Mouse (Mus musculus): ENCODE data around the gene Tefm.
"Not testable (repeated sequence)": the region's sequence is repeated elsewhere in the genome, so short reads cannot be mapped to it uniquely, and the experiment has no call there.

The Tefm gene

GRCm38 (mm10) chr11:80141825-80142521 is at the start of gene Tefm:
TSS of gene Tefm (minus strand) at chr11:80142175.
- peak; percentile 51 to 73 for DNase-seq

DNA sequence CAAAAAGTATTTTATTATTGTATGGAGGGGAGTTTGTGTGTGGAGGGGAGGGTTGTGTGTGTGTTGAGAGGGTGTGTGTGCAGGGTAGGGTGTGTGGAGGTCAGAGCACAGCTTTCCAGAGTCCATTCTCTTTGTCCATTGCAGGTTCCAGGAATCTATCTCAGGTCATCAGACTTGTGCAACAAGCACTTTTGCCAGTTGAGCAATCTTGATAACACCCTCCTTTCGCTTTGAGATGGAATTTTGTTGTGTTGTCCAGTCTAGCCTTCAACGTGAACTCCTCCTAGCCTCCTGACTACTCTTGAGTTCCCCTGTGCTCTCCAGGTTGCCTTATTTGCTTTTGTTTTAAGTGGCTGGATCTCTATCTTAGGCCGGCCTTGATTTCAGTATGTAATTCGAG is 48.3 kb upstream of the Tefm start:
- DNase-seq = no peak

- DNase-seq = not testable (repeated sequence)
Measured at GRCm38 (mm10) chr11:80185441-80185976, 43.5 kb upstream of the Tefm start.

- DNase-seq = no peak
Measured at GRCm38 (mm10) chr11:80184531-80185071, 42.6 kb upstream of the Tefm start.

DNA sequence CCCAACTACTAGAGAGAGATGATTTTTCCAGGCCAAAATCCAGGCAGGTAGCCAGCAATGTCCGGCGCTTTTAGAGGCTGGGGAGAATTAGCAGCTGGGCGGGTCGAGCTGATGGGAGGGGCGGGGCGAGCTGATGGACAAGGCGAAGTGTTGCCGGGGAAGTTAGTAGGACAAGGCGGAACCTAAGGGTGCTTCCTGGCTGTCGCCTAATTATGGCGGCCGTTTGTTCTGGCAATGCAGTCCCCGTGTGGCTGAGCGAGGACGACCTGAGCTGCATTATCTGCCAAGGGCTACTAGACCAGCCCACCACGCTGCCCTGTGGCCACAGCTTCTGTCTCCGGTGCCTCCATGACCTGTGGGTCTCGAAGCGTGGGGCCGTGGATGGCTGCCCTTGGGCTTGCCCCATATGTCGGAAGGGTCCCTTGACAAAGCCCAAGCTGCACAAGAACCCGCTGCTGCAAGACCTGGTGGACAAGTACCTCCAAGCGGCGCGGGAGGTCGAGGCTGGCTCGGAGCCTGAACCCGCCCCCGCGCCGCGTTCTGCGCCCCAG is 41.8 kb upstream of the Tefm start, which contains the start of gene Rnf135:
Rnf135 (plus strand) TSS at position 147 of the 551 bp plus-strand sequence.
- peak; percentile 80 to 86 for DNase-seq

DNA sequence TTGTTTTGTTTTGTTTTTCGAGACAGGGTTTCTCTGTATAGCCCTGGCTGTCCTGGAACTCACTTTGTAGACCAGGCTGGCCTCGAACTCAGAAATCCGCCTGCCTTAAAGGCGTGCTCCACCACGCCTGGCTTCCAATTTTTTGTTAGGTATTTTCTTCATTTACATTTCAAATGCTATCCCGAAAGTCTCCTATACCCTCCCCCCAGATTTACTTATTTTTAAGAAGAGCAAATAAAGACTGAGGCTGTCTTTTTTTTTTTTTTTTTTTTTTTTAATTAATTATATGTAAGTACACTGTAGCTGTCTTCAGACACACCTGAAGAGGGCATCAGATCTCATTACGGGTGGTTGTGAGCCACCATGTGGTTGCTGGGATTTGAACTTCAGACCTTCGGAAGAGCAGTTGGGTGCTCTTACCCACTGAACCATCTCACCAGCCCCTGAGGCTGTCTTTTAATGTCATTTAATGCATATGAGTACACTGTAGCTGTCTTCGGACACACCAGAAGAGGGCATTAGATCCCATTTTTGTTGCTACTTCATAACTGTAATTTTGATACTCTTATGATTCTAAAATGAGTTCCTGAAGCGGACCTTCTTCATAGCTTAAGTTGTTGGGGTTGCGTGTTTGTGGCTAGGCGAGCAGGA is 41.2 kb upstream of the Tefm start:
- DNase-seq = not testable (repeated sequence)

DNA sequence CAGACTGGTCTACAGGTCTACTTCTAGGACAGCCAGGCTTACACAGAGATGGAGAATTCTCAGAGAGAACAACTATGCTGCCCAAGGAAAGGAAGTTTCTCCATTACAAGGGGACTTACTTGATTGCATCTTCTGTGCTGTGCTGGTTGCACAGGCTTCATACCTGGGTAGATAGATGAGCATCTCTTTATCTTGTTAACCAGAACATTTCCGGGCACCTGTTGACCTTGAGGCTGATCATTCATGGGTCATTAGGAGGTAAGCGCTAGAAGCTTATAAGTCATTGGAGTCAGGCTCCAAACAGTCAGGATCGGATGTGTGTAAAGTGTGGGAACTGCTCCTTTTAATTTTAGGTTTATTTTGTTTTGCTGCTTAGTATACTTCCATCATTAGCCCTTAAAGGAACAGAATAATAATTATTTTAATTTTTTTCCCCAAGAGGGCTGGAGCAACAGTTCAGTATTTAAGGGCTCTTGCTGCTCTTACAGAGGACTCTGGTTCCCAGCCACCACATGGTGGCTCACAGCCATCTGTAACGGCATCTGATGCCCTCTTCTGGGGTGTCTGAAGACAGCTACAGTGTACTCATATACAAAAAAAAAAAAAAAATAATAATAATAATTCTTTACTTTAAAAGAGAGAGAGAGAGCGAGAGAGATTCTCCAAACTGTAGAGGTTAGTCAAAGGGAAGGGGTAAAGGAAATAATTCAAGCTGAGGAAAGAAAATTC is 39.2 kb upstream of the Tefm start:
- no peak for DNase-seq

DNA sequence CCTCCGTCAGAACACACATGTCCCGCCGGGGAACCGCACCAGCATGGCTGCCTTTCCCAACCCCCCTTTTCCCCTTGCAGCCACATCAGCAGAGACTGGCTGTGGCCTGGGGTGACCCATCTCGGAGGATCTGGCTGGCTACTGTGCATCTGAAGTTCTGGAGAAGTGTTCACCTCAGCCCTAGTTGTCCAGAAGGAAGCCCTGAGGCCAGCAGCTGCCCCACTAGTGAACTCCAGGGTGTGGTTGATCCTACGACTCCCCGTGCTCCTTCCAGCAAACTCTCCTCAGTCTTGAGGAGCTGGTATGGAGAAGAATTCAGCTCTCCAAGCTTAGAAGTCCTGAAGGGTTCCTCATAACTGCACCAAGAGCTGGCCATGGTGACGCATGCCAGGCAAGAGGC is 36.3 kb upstream of the Tefm start:
- no peak for DNase-seq

- no peak for DNase-seq
Measured at GRCm38 (mm10) chr11:80176911-80177895, 35.2 kb upstream of the Tefm start.

GRCm38 (mm10) chr11:80173963-80174670 is 32.1 kb upstream of the Tefm start:
- DNase-seq = no peak

DNA sequence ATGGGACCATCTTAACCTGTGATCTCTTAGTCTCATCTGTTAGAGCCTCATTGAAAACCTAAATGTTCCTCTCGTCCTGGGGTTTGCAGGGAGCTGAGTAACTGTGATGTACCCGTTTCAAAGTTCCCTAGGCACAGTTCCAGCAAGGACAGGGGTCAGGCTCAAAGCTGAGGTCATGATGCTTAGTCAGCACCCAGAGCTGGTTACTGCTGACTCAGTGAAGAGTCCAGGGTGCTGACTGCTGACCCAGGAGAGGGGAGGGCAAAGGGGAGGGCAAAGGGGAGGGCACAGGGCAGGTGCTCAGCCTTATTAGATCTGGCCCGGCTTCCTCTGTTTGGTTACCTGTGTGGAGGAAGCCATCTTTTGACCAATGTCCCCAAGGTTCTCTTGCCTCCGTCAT is 29.9 kb upstream of the Tefm start:
- DNase-seq = no peak

DNA sequence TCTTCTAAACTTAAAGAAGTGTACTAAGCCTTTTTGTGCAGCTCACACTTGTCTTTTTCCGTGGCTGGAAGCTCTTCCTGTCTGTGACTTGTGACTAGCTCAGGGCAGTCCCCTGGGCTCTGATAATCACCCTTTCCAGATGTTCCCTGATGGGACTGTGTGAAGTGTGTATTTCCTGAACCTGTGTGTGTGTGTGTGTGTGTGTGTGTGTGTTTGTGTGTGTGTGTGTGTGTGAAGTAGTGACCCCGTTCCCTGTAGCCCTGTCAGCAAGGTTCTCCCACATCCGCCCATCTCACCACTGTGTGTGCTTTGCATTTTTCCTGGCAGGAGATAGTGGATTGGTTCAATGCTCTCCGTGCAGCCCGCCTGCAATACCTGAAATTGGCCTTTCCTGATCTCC is 28.4 kb upstream of the Tefm start:
- no peak for DNase-seq

DNA sequence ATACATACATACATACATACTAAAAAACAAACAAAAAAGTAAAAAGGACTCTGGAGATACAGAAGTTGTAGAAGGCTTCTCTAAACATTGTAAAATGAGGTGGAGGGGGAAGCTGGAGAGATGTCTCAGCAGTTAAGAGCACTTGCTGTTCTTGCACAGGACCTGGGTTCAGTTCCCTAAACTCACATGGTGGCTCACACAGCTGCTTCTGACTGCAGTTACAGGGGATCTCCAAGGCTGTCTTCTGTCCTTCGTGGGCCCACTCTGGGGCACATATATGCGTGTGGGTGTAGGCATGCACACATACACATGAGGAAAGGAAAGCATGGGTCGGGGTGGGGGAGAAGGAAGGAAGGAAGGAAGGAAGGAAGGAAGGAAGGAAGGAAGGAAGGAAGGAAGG is 27.7 kb upstream of the Tefm start:
- no peak for DNase-seq

GRCm38 (mm10) chr11:80168611-80169249 is 26.8 kb upstream of the Tefm start:
- no peak for DNase-seq

GRCm38 (mm10) chr11:80168121-80168520 is 26.1 kb upstream of the Tefm start:
- no peak for DNase-seq

- DNase-seq = no peak
Measured at GRCm38 (mm10) chr11:80164224-80164623, 22.2 kb upstream of the Tefm start.

GRCm38 (mm10) chr11:80163362-80164116 is 21.6 kb upstream of the Tefm start:
- DNase-seq = no peak

GRCm38 (mm10) chr11:80161041-80161440 is 19.1 kb upstream of the Tefm start:
- DNase-seq = no peak

DNA sequence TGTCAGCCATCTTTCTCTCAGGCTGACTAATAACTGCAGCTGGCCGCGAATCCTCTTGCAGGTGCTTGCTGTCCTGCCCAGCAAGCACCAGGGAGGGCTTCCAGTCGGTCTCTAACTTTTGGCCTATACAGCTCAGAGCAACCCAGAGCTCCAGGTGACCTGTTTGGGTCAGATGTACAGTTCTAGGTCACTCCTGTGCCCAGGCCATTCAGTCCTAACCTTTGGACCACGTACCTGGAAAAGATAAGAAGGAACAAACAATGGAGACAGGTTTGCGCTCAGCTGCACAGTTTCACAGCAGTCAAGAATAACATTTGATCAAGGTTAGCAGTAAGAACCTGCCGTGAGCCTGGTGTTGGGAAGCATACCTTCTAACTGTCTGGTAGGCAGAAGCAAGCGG is 17.0 kb upstream of the Tefm start:
- no peak for DNase-seq

DNA sequence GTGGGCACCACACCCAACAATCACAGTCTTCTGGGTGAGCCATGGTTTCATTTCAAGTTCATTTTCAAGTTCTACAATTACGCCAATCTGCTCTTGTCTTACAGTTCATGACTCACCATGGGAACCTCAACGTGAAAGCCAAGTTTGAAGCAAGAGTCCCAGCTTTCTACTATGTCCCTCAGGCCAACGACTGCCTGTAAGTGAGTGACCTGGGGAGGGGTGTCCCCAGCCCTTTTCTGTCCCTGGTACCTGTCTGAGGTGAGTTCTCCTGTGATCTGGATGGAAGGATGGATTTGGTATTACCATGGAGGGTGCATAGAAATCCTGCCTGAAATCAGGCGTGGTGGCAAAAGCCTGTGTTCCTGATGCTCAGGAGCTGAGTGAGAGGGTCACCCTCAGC is 14.9 kb upstream of the Tefm start:
- DNase-seq = no peak

Measured in spleen, adult 18-20 months (tissue).